33 mouse cellular contexts compared by ENCODE assay signal in genomic region chr4:67473034-67473433, GRCm38 (mm10).
"Had no signal": no experiment of that assay in that cellular context is flagged by ENCODE, and none has a peak within 500 bp of the region (broad histone marks: within the 10 kb centered on the region; RNA-seq: fewer than 3 reads in every experiment).

No protein-coding gene starts in this region.

- H3K9ac ChIP-seq: limb, embryonic 12.5 days; limb, embryonic 13.5 days; limb, embryonic 15.5 days; liver, embryonic 12.5 days; liver, embryonic 13.5 days; liver, embryonic 14.5 days; liver, embryonic 15.5 days; liver, postnatal 0 days; lung, embryonic 14.5 days; lung, embryonic 15.5 days; midbrain, embryonic 12.5 days; midbrain, embryonic 13.5 days; midbrain, embryonic 15.5 days; neural tube, embryonic 12.5 days; neural tube, embryonic 13.5 days had no signal

- H3K4me1 ChIP-seq: limb, embryonic 10.5 days; limb, embryonic 12.5 days; limb, embryonic 13.5 days; limb, embryonic 15.5 days; liver, embryonic 12.5 days; liver, embryonic 13.5 days; liver, embryonic 15.5 days; lung, embryonic 15.5 days; megakaryocyte, embryonic 14.5 days; midbrain, embryonic 10.5 days; neural tube, embryonic 13.5 days had no signal

- H3K4me2 ChIP-seq: limb, embryonic 12.5 days; limb, embryonic 13.5 days; limb, embryonic 15.5 days; liver, embryonic 11.5 days; liver, embryonic 12.5 days; liver, embryonic 13.5 days; liver, embryonic 15.5 days; lung, embryonic 14.5 days; lung, embryonic 15.5 days; midbrain, embryonic 11.5 days; midbrain, embryonic 12.5 days; midbrain, embryonic 13.5 days; midbrain, embryonic 15.5 days; neural tube, embryonic 12.5 days; neural tube, embryonic 13.5 days had no signal

- H3K9me3 ChIP-seq: limb, embryonic 10.5 days; limb, embryonic 12.5 days; limb, embryonic 13.5 days; limb, embryonic 15.5 days; liver, embryonic 12.5 days; liver, embryonic 13.5 days; liver, embryonic 15.5 days; lung, embryonic 15.5 days; megakaryocyte, embryonic 14.5 days; midbrain, embryonic 10.5 days; midbrain, embryonic 12.5 days; midbrain, embryonic 13.5 days; midbrain, embryonic 15.5 days; neural tube, embryonic 12.5 days; neural tube, embryonic 13.5 days had no signal

- DNase-seq: left cerebral cortex, postnatal 4 days; liver; liver, embryonic 13.5 days; liver, postnatal 0 days; lung, adult 18-20 months; lung, adult 2 months; lung, embryonic 14.5 days; lung, postnatal 10 days; lung, postnatal 14 days; lung, postnatal 36 days; lung, postnatal 4 days; midbrain, embryonic 14.5 days had no signal

- ATAC-seq: liver, embryonic 12.5 days; liver, postnatal 0 days; lung, postnatal 0 days; midbrain, embryonic 13.5 days; midbrain, embryonic 15.5 days; midbrain, embryonic 16.5 days had no signal

- H3K4me3 ChIP-seq: limb, embryonic 10.5 days; limb, embryonic 12.5 days; limb, embryonic 13.5 days; limb, embryonic 15.5 days; liver, embryonic 12.5 days; liver, embryonic 13.5 days; liver, embryonic 15.5 days; lung, embryonic 15.5 days; megakaryocyte, embryonic 14.5 days; midbrain, embryonic 10.5 days; midbrain, embryonic 12.5 days; midbrain, embryonic 13.5 days; midbrain, embryonic 15.5 days; myocyte; neural tube, embryonic 12.5 days; neural tube, embryonic 13.5 days had no signal

- H3K27me3 ChIP-seq: limb, embryonic 12.5 days; limb, embryonic 13.5 days; limb, embryonic 15.5 days; liver, embryonic 12.5 days; liver, embryonic 13.5 days; liver, embryonic 15.5 days; lung, embryonic 15.5 days; megakaryocyte, embryonic 14.5 days; midbrain, embryonic 12.5 days; midbrain, embryonic 13.5 days; midbrain, embryonic 15.5 days; neural tube, embryonic 12.5 days; neural tube, embryonic 13.5 days had no signal

- H3K36me3 ChIP-seq: limb, embryonic 10.5 days; limb, embryonic 12.5 days; limb, embryonic 13.5 days; limb, embryonic 15.5 days; liver, embryonic 12.5 days; liver, embryonic 13.5 days; liver, embryonic 15.5 days; lung, embryonic 15.5 days; midbrain, embryonic 10.5 days; midbrain, embryonic 12.5 days; midbrain, embryonic 13.5 days; midbrain, embryonic 15.5 days; neural tube, embryonic 12.5 days; neural tube, embryonic 13.5 days had no signal

- H3K27ac ChIP-seq: limb, embryonic 10.5 days; limb, embryonic 12.5 days; limb, embryonic 13.5 days; limb, embryonic 15.5 days; liver, embryonic 12.5 days; liver, embryonic 13.5 days; liver, embryonic 14.5 days; liver, embryonic 15.5 days; lung, embryonic 15.5 days; macrophage; midbrain, embryonic 10.5 days; midbrain, embryonic 12.5 days; midbrain, embryonic 13.5 days; midbrain, embryonic 15.5 days; neural tube, embryonic 12.5 days; neural tube, embryonic 13.5 days had no signal
